Mouse (Mus musculus) intestine, postnatal 0 days (tissue): ENCODE results near the gene Pecam1. TPM values are rescaled to one million over a fixed set of nuclear protein-coding genes. Genes with fewer than 3 reads are reported as not detected.
A peak's percentile ranks its signal among the peaks of the same experiment; 100 is the strongest.

Source experiments
- ATAC-seq: fragments of 200-750 bp; cut with Nextera tagmentation; 2 replicates; pipeline ENCODE4 v1.8.0; 2017; ENCODE audit warnings: mild to moderate bottlenecking, moderate TSS enrichment, moderate library complexity
- H3K27ac ChIP-seq: fragments of 300-500 bp; sonication (generic); 2 replicates; pipeline ENCODE4 v1.5.1; 2014; ENCODE audit warnings: mild to moderate bottlenecking, low read depth, low read length, moderate library complexity
- H3K27me3 ChIP-seq: fragments of 300-500 bp; sonication (generic); replicated peaks from 2 replicates; pipeline ENCODE4 v1.6.1; 2014; ENCODE audit warnings: low read length, mixed read lengths; ENCODE audit not compliant: control insufficient read depth, insufficient read depth
- H3K36me3 ChIP-seq: fragments of 300-500 bp; sonication (generic); 2 replicates; pipeline ENCODE4 v1.6.1; 2014; ENCODE audit warnings: mild to moderate bottlenecking, moderate library complexity; ENCODE audit not compliant: control insufficient read depth, insufficient read depth
- H3K4me1 ChIP-seq: fragments of 300-500 bp; sonication (generic); replicated peaks from 2 replicates; pipeline ENCODE4 v1.6.1; 2014; ENCODE audit warnings: antibody characterized with exemption, low read length, mixed read lengths; ENCODE audit not compliant: control insufficient read depth, insufficient read depth
- H3K4me2 ChIP-seq: fragments of 300-500 bp; sonication (generic); replicated peaks from 2 replicates; pipeline ENCODE4 v1.6.1; 2014; ENCODE audit warnings: low read depth, mild to moderate bottlenecking, moderate library complexity
- H3K4me3 ChIP-seq: fragments of 300-500 bp; sonication (generic); 2 replicates; pipeline ENCODE4 v1.5.1; 2014; ENCODE audit warnings: low read depth, low read length
- H3K9ac ChIP-seq: fragments of 300-500 bp; sonication (generic); 2 replicates; pipeline ENCODE4 v1.6.1; 2014; ENCODE audit warnings: mild to moderate bottlenecking, low read depth, low read length
- H3K9me3 ChIP-seq: fragments of 300-500 bp; sonication (generic); 2 replicates; pipeline ENCODE4 v1.6.1; 2016; ENCODE audit warnings: mixed run types; ENCODE audit not compliant: control insufficient read depth
- CTCF ChIP-seq: sonication (generic); IDR thresholded peaks from 2 replicates; pipeline ENCODE4 v1.5.1; 2016; ENCODE audit warnings: low read depth, mild to moderate bottlenecking, control low read depth, antibody characterized with exemption, moderate library complexity
- WGBS: fragments of 180-500 bp; shearing (Covaris S2); extraction: QIAGEN DNeasy Blood & Tissue Kit; methylation state at CpG from one replicate; pipeline ENCODE4 v1.1.7; 2014; 5-methylcytosine and 5-hydroxymethylcytosine counted together
- polyA plus RNA-seq: library from polyadenylated mRNA; unstranded; fragments of >200 nt; fragmentation: Nextera tagmentation; extraction: Ambion mirVana; gene quantifications from 2 replicates; pipeline ENCODE4 v1.2.1, GENCODE M21; 2015

Pecam1 gene
- polyA plus RNA-seq, 1 experiment from 2014 or later = 26.1 TPM

DNA sequence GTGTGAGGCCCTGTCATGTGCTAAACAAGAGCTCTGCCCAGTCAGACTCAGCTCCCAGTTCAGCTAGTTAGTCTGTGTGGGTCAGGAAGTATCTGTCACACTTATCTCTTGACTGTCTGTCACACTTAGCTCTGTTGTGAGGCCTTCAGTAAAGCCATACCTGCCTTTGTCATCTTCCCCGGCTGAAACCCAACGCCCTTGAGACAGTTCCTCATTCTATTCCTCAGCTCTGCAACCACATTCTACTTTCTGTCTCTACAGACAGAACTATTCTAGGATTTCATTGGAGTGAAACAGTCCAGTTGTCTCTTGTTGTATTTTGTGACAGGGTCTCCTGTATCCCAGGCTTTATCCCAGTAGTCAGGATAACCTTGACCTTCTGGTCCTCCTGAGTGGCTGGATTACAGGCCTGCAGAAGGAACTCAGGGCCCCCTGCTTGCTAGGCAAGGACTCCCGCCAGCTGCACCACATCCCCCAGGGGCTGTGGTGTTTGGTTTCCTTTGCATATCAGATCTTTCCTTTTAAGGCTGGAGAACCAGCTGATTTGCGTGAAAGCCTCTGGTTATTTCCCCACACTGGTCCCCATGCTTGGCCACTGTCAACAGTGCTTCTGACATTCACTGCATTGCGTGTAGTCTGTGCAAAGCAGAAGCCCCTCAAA, 11.8 kb upstream of the Pecam1 start:
- peaks cover 8% of the 10 kb centered on the region; the same call in 1 of the 2 replicates for H3K4me1 ChIP-seq
- no peaks in the 10 kb centered on the region for H3K9me3 ChIP-seq
- peak overlapping the region; percentile 62 for H3K27ac ChIP-seq
- H3K4me3 ChIP-seq = no peak overlapping the region
- no peak for TF ChIP-seq CTCF
- 33% methylated on average over 5 of the region's 5 CpGs for WGBS
- no peaks in the 10 kb centered on the region for H3K27me3 ChIP-seq
- H3K4me2 ChIP-seq = no peak overlapping the region
- ATAC-seq = 0 out of 2 replicates have a peak, but pooled peaks have one; percentile 46
- peaks cover 15% of the 10 kb centered on the region; the same call in 1 of the 2 replicates for H3K36me3 ChIP-seq
- no peak overlapping the region for H3K9ac ChIP-seq

- Histone ChIP-seq H3K27ac (no peak overlapping the region), H3K27me3 (no peaks in the 10 kb centered on the region), H3K9me3 (no peaks in the 10 kb centered on the region), H3K4me2 (no peak overlapping the region), H3K4me3 (no peak overlapping the region), H3K36me3 (no peaks in the 10 kb centered on the region), H3K9ac (no peak overlapping the region), H3K4me1 (peaks cover 8% of the 10 kb centered on the region; the same call in 1 of the 2 replicates)
- ATAC-seq = no peak
- 92% methylated on average over 5 of the region's 5 CpGs for WGBS
- TF ChIP-seq CTCF = no peak
Measured at GRCm38 (mm10) chr11:106760511-106760910, 10.1 kb upstream of the Pecam1 start.

- Histone ChIP-seq H3K27ac (no peak overlapping the region), H3K4me1 (peaks cover 8% of the 10 kb centered on the region; the same call in 1 of the 2 replicates), H3K9ac (no peak overlapping the region), H3K36me3 (no peaks in the 10 kb centered on the region), H3K27me3 (no peaks in the 10 kb centered on the region), H3K4me2 (no peak overlapping the region), H3K9me3 (no peaks in the 10 kb centered on the region), H3K4me3 (no peak overlapping the region)
- no peak for TF ChIP-seq CTCF
- ATAC-seq = no peak
- WGBS = 80% methylated on average over 3 of the region's 3 CpGs
Measured at GRCm38 (mm10) chr11:106759028-106759427, 8.6 kb upstream of the Pecam1 start.

DNA sequence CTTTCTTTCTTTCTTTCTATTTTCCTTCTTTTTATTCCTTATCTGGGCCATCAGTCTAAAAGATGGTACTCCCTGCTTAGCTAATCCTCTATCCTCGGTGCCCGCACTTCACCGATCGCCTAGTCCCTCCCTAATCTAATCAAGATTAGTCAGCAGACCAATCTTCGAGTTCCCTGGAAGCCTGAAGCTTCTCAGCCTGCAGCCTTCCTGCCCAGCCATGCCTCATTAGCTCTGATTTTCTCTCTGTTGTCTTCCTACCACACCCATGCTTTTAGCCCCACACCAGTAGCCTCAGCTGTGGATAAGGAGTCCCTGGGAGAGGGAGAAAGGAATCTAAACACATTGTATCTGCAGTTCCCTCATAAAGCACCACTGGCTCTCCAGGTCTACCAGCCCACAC, 5.2 kb upstream of the Pecam1 start:
- no peaks in the 10 kb centered on the region for H3K27me3 ChIP-seq
- H3K9ac ChIP-seq = no peak overlapping the region
- no peak overlapping the region for H3K4me3 ChIP-seq
- no peaks in the 10 kb centered on the region for H3K4me1 ChIP-seq
- no peaks in the 10 kb centered on the region for H3K9me3 ChIP-seq
- H3K27ac ChIP-seq = no peak overlapping the region
- WGBS = 48% methylated on average over 5 of the region's 5 CpGs
- no peaks in the 10 kb centered on the region for H3K36me3 ChIP-seq
- no peak for TF ChIP-seq CTCF
- no peak for ATAC-seq
- no peak overlapping the region for H3K4me2 ChIP-seq

GRCm38 (mm10) chr11:106753314-106753713, 2.9 kb upstream of the Pecam1 start:
- TF ChIP-seq CTCF = no peak
- WGBS = 55% methylated on average over 6 of the region's 6 CpGs
- H3K27me3 ChIP-seq = no peaks in the 10 kb centered on the region
- H3K4me3 ChIP-seq = no peak overlapping the region
- no peaks in the 10 kb centered on the region for H3K9me3 ChIP-seq
- no peaks in the 10 kb centered on the region for H3K36me3 ChIP-seq
- no peak overlapping the region for H3K9ac ChIP-seq
- no peaks in the 10 kb centered on the region for H3K4me1 ChIP-seq
- H3K27ac ChIP-seq = no peak overlapping the region
- H3K4me2 ChIP-seq = no peak overlapping the region
- ATAC-seq = no peak

DNA sequence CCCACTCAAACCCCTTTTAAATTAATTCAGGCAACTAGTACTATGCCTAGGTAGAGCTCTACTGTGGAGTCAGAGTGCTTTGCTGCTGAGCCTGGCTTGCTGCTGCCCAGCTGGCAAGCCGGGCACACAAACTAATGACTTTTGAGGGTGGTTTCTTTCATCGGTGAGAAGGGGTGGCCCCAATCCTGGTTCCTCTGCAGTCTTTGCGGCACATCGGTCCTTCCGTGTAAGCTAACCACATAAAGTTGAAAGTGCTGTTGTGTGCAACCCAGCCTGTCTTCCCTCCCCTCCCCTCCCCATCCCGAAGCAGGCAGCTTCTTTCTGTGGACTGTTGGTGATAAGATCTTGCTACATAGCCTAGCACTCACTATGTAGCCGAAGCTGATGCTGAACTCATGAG, 1.7 kb upstream of the Pecam1 start:
- Histone ChIP-seq H3K4me3 (no peak overlapping the region), H3K9ac (no peak overlapping the region), H3K27ac (no peak overlapping the region), H3K36me3 (no peaks in the 10 kb centered on the region), H3K4me1 (no peaks in the 10 kb centered on the region), H3K9me3 (no peaks in the 10 kb centered on the region), H3K4me2 (no peak overlapping the region), H3K27me3 (no peaks in the 10 kb centered on the region)
- no peak for TF ChIP-seq CTCF
- WGBS = 72% methylated on average over 7 of the region's 7 CpGs
- no peak for ATAC-seq
